Mouse (Mus musculus) liver, embryonic 14.5 days (tissue): ENCODE results near the gene Stx8.

Experiments used
- CTCF ChIP-seq: IDR thresholded peaks from 2 replicates; pipeline ENCODE4 v1.5.1; 2016; ENCODE audit warnings: antibody characterized with exemption, low read depth, control low read depth
- EP300 ChIP-seq: IDR thresholded peaks from 2 replicates; pipeline ENCODE4 v1.6.1; 2016; ENCODE audit warnings: antibody characterized with exemption, low read depth

GRCm38 (mm10) chr11:68023811-68024369 is 57.9 kb downstream of the Stx8 start:
- TF ChIP-seq CTCF (no peak), EP300 (no peak)
